Mouse (Mus musculus) adrenal gland, adult 2 months (tissue): ENCODE data around the gene Gcnt7. TPM values are rescaled to one million over a fixed set of nuclear protein-coding genes. Genes with fewer than 3 reads are reported as not detected.
A peak's percentile ranks its signal among the peaks of the same experiment; 100 is the strongest.

Experiments
- DNase-seq: peaks from one replicate; pipeline ENCODE4 v3.0.0; 2021
- polyA plus RNA-seq: library from polyadenylated mRNA; depleted of rRNA; stranded (reverse); fragments of >200 nt; gene quantifications from 2 replicates; pipeline ENCODE4 v1.2.3, GENCODE M21; 2012
- total RNA-seq, 2 experiments: library from RNA; stranded (reverse); gene quantifications; 2 replicates each; pipeline ENCODE4 v1.2.3; 2021

Gcnt7 gene
- total and polyA plus RNA-seq, 3 experiments: not detected

GRCm38 (mm10) chr2:172460647-172461046 lies 2.3 kb upstream of the Gcnt7 start:
- peak; percentile 36 for DNase-seq

GRCm38 (mm10) chr2:172452458-172452857 lies 5.9 kb downstream of the Gcnt7 start:
- DNase-seq: no peak

- DNase-seq: no peak
Observed at GRCm38 (mm10) chr2:172452031-172452430, 6.4 kb downstream of the Gcnt7 start.

- no peak for DNase-seq
Observed at GRCm38 (mm10) chr2:172450640-172451039, 7.8 kb downstream of the Gcnt7 start.

- peak; percentile 28 for DNase-seq
Observed at GRCm38 (mm10) chr2:172448329-172448728, 10.1 kb downstream of the Gcnt7 start.

- DNase-seq: no peak
Observed at GRCm38 (mm10) chr2:172447317-172447716, 11.1 kb downstream of the Gcnt7 start.

- no peak for DNase-seq
Observed at GRCm38 (mm10) chr2:172445617-172446016, 12.8 kb downstream of the Gcnt7 start.

GRCm38 (mm10) chr2:172441176-172441575 lies 17.2 kb downstream of the Gcnt7 start:
- no peak for DNase-seq

- no peak for DNase-seq
Observed at GRCm38 (mm10) chr2:172440640-172441005, 17.8 kb downstream of the Gcnt7 start.

GRCm38 (mm10) chr2:172439843-172440639 lies 18.4 kb downstream of the Gcnt7 start, which contains the start of gene Rtf2:
TSS of gene Rtf2 (plus strand) at chr2:172440556.
- peak; percentile 99 for DNase-seq

GRCm38 (mm10) chr2:172437371-172437952 lies 20.9 kb downstream of the Gcnt7 start:
- DNase-seq: no peak

GRCm38 (mm10) chr2:172433746-172434145 lies 24.6 kb downstream of the Gcnt7 start:
- no peak for DNase-seq

- DNase-seq: peak; percentile 34
Observed at GRCm38 (mm10) chr2:172430609-172431008, 27.8 kb downstream of the Gcnt7 start.

GRCm38 (mm10) chr2:172418208-172418607 lies 40.2 kb downstream of the Gcnt7 start:
- DNase-seq: no peak

GRCm38 (mm10) chr2:172416876-172417275 lies 41.5 kb downstream of the Gcnt7 start:
- no peak for DNase-seq

- DNase-seq: no peak
Observed at GRCm38 (mm10) chr2:172416218-172416617, 42.2 kb downstream of the Gcnt7 start.

- DNase-seq: no peak
Observed at GRCm38 (mm10) chr2:172413894-172414293, 44.5 kb downstream of the Gcnt7 start.

- DNase-seq: no peak
Observed at GRCm38 (mm10) chr2:172413273-172413672, 45.1 kb downstream of the Gcnt7 start.

GRCm38 (mm10) chr2:172412454-172412853 lies 45.9 kb downstream of the Gcnt7 start:
- no peak for DNase-seq

GRCm38 (mm10) chr2:172411091-172411490 lies 47.3 kb downstream of the Gcnt7 start:
- no peak for DNase-seq

GRCm38 (mm10) chr2:172410686-172411085 lies 47.7 kb downstream of the Gcnt7 start:
- DNase-seq: no peak

GRCm38 (mm10) chr2:172407499-172407898 lies 50.9 kb downstream of the Gcnt7 start:
- no peak for DNase-seq

GRCm38 (mm10) chr2:172406173-172406572 lies 52.2 kb downstream of the Gcnt7 start:
- DNase-seq: no peak

- DNase-seq: no peak
Observed at GRCm38 (mm10) chr2:172405011-172405410, 53.4 kb downstream of the Gcnt7 start.
